Mouse (Mus musculus) small intestine, adult 2 months (tissue): ENCODE results near the gene Frrs1.

Experiments
- CTCF ChIP-seq: fragments of 200-500 bp; IDR thresholded peaks from 2 replicates; pipeline ENCODE4 v1.5.1; 2012; ENCODE audit warnings: low read depth, mild to moderate bottlenecking, control low read depth, inconsistent platforms, low read length, moderate library complexity, mixed read lengths; ENCODE audit not compliant: insufficient replicate concordance, insufficient read length; ENCODE audit errors: extremely low read depth
- POLR2A ChIP-seq: fragments of 200-500 bp; IDR thresholded peaks from 2 replicates; pipeline ENCODE4 v1.6.1; 2012; ENCODE audit warnings: low read depth, mild to moderate bottlenecking, control low read depth, inconsistent platforms, low read length, moderate library complexity

- TF ChIP-seq POLR2A, result peak; percentile 71
- TF ChIP-seq CTCF, result no peak
Measured at GRCm38 (mm10) chr3:116861540-116862067, 2.3 kb downstream of the Frrs1 start.
